Mouse (Mus musculus) layer of hippocampus, adult 9-11 months (tissue): Measurements from ENCODE around the gene Pknox2.
A peak's percentile ranks its signal among the peaks of the same experiment; 100 is the strongest.

Experiments
- DNase-seq: peaks from one replicate; pipeline ENCODE4 v3.0.0; 2022

The Pknox2 gene

DNA sequence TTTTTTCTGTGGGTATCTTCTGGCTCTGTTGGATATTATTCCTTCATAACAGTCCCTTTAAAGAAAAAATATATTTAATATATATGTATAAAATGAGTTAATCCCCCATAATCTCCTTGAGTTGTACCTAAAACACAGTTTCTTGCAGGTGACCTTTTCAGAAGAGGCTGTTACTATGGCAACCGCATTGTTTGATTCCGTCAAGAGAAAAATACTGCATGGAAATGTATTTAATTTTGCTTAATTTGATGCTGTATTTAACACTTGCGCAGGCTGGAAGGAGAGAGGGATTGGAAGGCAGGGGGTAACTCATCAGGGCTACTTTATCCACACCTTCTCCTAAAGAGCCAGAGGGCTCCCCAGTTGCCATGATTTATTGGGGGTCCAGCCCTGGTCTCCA lies 108.3 kb downstream of the Pknox2 start:
- no peak for DNase-seq

GRCm38 (mm10) chr9:37038445-37038844 lies 108.8 kb downstream of the Pknox2 start:
- no peak for DNase-seq

- DNase-seq, result no peak
Observed at GRCm38 (mm10) chr9:37037405-37037804, 109.8 kb downstream of the Pknox2 start.

- no peak for DNase-seq
Observed at GRCm38 (mm10) chr9:37035248-37035647, 112.0 kb downstream of the Pknox2 start.

DNA sequence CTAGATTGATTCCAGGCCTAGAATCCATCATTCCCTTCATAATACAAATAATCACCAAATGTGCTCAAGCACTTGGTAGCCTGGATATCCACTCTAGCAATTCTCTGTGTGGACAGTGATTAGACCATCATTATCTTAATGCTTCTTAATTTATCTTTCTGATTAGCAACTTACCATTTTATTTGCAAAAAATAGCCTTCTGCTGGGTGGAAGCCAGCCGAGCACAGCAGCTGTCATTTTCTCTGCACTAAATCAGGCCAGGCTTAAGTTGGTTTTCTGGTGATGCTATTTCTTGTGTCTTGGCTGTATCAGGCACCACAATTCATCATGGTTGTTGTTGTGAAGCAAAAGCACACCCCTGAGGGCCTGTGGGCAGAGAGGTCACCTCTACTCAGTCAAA lies 112.9 kb downstream of the Pknox2 start:
- peak; percentile 44 for DNase-seq

GRCm38 (mm10) chr9:37030347-37031213 lies 116.6 kb downstream of the Pknox2 start:
- DNase-seq, result no peak

GRCm38 (mm10) chr9:37029811-37030346 lies 117.3 kb downstream of the Pknox2 start:
- no peak for DNase-seq

DNA sequence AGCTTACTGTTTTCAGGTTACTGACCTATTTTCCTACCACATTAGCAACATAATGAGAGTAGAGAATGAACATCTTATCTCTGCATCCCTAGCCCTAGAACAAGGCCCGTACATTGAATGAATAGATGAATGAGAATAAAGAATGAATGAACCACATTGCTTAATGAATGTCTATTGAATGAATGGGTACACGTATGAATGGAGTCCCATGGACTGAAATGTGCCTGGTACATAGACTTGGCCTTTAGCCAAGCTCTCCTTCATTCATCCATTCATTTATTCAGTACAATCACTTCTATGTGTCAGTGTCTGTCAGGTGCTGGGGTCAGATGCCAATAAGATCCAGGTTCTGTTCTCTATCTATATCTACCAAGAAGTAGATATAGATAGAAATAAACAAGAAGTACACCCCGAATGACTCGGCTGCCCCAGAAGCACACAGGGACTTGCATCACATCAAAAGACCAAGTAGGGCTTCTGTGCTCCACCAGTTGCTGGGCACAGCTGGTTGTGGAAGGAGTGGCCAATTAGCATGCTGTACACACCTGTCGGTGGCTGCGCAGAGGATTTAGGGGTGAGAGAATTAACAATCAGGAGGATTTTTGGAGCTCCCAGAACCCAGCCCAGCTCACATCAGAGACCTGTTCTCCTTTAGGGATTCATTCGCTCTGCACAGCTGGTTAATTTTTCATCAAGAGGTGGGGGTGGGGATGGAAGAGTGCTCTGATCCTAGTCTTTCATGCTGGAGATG lies 119.2 kb downstream of the Pknox2 start:
- no peak for DNase-seq

DNA sequence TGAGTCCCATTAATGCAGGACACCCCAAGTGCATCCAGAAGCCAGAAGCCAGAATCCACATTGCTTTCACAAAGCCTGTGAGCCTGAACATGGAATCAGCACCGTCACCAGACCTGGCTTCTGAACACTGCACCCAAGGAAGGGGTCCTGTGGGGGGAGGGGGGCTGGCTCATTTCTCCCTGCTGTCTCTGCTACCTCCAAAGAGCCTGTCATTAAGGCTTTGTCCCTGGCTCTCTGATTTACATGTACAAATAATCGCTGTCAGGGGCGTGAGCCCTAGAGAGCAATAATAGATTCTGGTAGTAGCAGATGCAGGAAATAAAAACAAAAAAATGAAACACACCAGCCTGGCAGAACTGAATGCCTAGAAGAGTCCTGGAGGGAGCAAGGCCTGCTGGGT lies 121.3 kb downstream of the Pknox2 start:
- DNase-seq, result no peak

GRCm38 (mm10) chr9:37021586-37022230 lies 125.5 kb downstream of the Pknox2 start:
- DNase-seq, result no peak

DNA sequence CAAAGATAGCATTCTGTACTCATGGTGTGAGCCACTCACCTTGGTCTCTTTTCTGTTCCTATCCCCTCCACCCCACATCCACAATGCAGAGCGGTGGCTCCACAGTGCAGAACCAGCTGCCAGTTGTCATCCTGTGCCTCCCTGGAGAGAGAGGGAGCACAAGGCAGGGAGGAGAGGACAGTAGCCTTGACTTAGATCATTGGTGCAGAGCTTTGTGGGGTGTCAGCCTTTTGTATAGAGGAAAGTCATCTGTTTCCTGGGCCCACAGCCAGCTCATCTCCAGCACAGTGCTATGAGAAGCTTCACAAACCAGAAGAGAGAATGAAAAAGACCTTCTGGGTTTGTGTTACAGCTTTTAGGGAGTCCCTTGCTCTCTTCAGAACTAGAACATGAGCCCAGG lies 129.1 kb downstream of the Pknox2 start:
- DNase-seq, result peak; percentile 82

- no peak for DNase-seq
Observed at GRCm38 (mm10) chr9:37017169-37017568, 130.0 kb downstream of the Pknox2 start.

- DNase-seq, result no peak
Observed at GRCm38 (mm10) chr9:37016165-37016564, 131.0 kb downstream of the Pknox2 start.

GRCm38 (mm10) chr9:37013565-37013964 lies 133.6 kb downstream of the Pknox2 start:
- no peak for DNase-seq

- DNase-seq, result no peak
Observed at GRCm38 (mm10) chr9:37008090-37008489, 139.1 kb downstream of the Pknox2 start.

DNA sequence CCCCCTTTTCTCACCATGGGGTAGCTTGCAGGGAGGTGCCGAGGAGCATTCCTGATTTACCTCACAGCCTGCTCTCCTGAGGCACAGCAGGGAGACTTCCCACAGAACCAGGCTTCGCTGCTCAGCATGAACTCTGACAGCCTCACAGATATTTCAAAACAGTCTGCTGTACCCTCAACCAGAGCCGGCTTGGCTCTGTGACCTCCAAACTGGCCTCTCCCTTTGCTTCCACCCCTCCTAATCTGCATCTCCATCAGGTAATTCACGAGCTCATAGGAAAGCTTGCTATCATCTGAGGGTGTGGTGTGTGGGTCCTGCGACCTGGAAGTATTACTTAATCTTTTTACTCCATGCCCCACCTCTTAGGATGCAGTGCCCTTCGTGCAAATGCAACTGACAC lies 142.5 kb downstream of the Pknox2 start:
- no peak for DNase-seq

GRCm38 (mm10) chr9:37001935-37002535 lies 145.2 kb downstream of the Pknox2 start:
- peak; percentile 46 for DNase-seq

GRCm38 (mm10) chr9:36999393-36999792 lies 147.8 kb downstream of the Pknox2 start:
- no peak for DNase-seq

DNA sequence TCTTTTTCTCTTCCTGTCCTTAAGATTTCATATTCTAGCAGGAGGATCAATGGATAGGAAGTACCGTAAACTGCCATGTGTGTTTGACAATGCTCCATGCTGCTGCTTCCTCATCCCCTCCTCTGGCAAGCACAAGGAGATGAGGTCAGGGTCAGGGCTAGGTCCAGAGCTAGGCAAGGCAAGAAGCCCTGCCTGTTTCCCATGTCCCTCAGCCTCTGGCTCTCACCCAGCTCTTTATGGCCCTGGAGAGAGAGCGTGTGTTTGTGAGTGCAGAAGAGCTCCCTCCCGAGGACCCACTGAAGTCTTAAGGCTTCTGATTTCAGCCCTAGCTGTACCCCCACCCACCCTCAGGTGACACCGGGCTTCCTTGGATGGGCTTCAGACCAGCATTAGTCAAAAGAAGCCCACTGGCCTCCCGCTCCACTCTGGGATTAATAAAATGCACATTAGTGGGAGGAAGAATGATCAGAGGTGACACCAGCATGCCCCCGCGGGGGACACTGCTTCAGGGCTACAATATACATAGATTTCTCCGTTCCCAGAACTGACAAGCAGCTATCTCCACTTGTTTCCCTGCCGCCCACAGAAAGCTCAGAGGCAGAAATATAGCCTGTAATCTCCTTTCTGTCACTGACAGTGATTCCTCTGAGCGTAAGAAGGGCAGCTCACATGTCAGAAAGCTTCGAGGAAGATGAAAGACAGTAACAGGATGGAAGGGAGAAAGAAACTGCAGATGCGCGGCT lies 156.4 kb downstream of the Pknox2 start:
- DNase-seq, result no peak

GRCm38 (mm10) chr9:36989991-36990390 lies 157.2 kb downstream of the Pknox2 start:
- DNase-seq, result no peak

DNA sequence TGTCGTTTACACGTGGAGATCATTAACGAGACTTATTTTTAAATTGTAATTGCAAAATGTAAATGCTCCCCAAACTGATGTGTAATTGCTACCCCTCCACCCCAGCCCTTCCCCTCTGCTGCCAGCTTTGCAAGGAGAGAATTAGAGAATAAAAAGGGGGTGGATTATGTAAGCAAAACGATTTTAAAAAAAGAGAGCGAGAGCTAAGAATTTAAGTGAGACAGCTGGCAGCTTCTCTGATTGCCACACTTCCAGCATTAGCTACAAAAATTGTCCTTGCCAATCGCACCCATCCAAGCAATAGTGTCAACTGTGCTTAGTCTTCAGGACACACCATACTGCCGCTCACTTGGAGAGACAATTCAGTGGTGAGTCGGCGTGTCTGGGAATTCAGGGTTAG lies 162.0 kb downstream of the Pknox2 start:
- peak; percentile 81 for DNase-seq
